Mouse (Mus musculus): ENCODE results near the gene Il6ra.
A peak's percentile ranks its signal among the peaks of the same experiment; 100 is the strongest.

Gene Il6ra

GRCm38 (mm10) chr3:89912543-89913391 is at the start of gene Il6ra:
Il6ra (minus strand) TSS chr3:89913196.
- peak; percentile 69 for DNase-seq (ENCODE audit: low spot score)

GRCm38 (mm10) chr3:89962059-89962750 is 49.2 kb upstream of the Il6ra start:
- no peak for DNase-seq (ENCODE audit: low spot score)

- no peak for DNase-seq (ENCODE audit: low spot score)
Measured at GRCm38 (mm10) chr3:89961436-89961835, 48.4 kb upstream of the Il6ra start.

- DNase-seq (ENCODE audit: low spot score), result peak; percentile 70
Measured at GRCm38 (mm10) chr3:89960469-89960868, 47.5 kb upstream of the Il6ra start.

GRCm38 (mm10) chr3:89959435-89959834 is 46.4 kb upstream of the Il6ra start:
- DNase-seq (ENCODE audit: low spot score), result no peak

- DNase-seq (ENCODE audit: low spot score), result no peak
Measured at GRCm38 (mm10) chr3:89957880-89958279, 44.9 kb upstream of the Il6ra start.

- DNase-seq (ENCODE audit: low spot score), result no peak
Measured at GRCm38 (mm10) chr3:89956177-89956971, 43.4 kb upstream of the Il6ra start.

- peak; percentile 69 for DNase-seq (ENCODE audit: low spot score)
Measured at GRCm38 (mm10) chr3:89953420-89953819, 40.4 kb upstream of the Il6ra start.

- no peak for DNase-seq (ENCODE audit: low spot score)
Measured at GRCm38 (mm10) chr3:89948655-89949054, 35.7 kb upstream of the Il6ra start.

- no peak for DNase-seq (ENCODE audit: low spot score)
Measured at GRCm38 (mm10) chr3:89948021-89948420, 35.0 kb upstream of the Il6ra start.

GRCm38 (mm10) chr3:89945026-89945425 is 32.0 kb upstream of the Il6ra start:
- DNase-seq (ENCODE audit: low spot score), result no peak

- DNase-seq (ENCODE audit: low spot score), result no peak
Measured at GRCm38 (mm10) chr3:89942894-89943293, 29.9 kb upstream of the Il6ra start.

- no peak for DNase-seq (ENCODE audit: low spot score)
Measured at GRCm38 (mm10) chr3:89936495-89936894, 23.5 kb upstream of the Il6ra start.

GRCm38 (mm10) chr3:89932925-89933324 is 19.9 kb upstream of the Il6ra start:
- DNase-seq (ENCODE audit: low spot score), result no peak

GRCm38 (mm10) chr3:89928956-89929355 is 16.0 kb upstream of the Il6ra start:
- no peak for DNase-seq (ENCODE audit: low spot score)

- no peak for DNase-seq (ENCODE audit: low spot score)
Measured at GRCm38 (mm10) chr3:89926440-89926839, 13.4 kb upstream of the Il6ra start.

- DNase-seq (ENCODE audit: low spot score), result no peak
Measured at GRCm38 (mm10) chr3:89920711-89921110, 7.7 kb upstream of the Il6ra start.

- no peak for DNase-seq (ENCODE audit: low spot score)
Measured at GRCm38 (mm10) chr3:89917408-89917807, 4.4 kb upstream of the Il6ra start.

GRCm38 (mm10) chr3:89916622-89917021 is 3.6 kb upstream of the Il6ra start:
- no peak for DNase-seq (ENCODE audit: low spot score)

GRCm38 (mm10) chr3:89914700-89915099 is 1.7 kb upstream of the Il6ra start:
- DNase-seq (ENCODE audit: low spot score), result no peak

- no peak for DNase-seq (ENCODE audit: low spot score)
Measured at GRCm38 (mm10) chr3:89912108-89912542, 871 bp downstream of the Il6ra start.

GRCm38 (mm10) chr3:89911207-89911606 is 1.8 kb downstream of the Il6ra start:
- DNase-seq (ENCODE audit: low spot score), result peak; percentile 49

All from layer of hippocampus, adult 9-10 months (tissue).